Mouse (Mus musculus): ENCODE measurements around the gene Ift43. TPM values are rescaled to one million over a fixed set of nuclear protein-coding genes. Genes with fewer than 3 reads are reported as not detected.

Gene Ift43
- polyA plus RNA-seq, 1 experiment from 2014 or later, result 36.4 TPM

- no peak for ATAC-seq
- no peak overlapping the region for H3K4me3 ChIP-seq (ENCODE audit: low read depth, low read length)
- 79% methylated on average over 12 of the region's 12 CpGs for WGBS
Observed at GRCm38 (mm10) chr12:86074681-86075080, 7.7 kb upstream of the Ift43 start.

DNA sequence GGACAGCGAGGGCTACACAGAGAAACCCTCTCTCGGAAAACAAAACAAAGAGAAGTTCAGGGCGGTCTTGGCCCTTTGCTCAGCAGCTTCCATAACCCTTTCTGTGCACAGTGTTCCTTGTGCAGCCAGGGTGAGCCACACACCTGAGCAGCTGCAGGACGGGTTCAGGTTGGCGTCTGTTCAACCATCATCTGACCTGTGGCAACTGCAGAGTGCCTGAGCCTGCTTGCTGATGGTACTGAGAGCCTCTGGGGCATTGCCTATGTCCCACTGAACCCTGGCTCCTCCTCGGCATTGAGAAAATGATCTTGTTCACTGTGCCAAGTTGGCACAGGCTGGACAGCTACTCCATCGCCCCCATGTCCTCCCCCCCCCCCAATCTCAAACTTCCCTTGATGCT, 7.0 kb upstream of the Ift43 start:
- H3K27ac ChIP-seq (ENCODE audit: low read length), result no peak overlapping the region
- no peaks in the 10 kb centered on the region for H3K36me3 ChIP-seq (ENCODE audit: control insufficient read depth, insufficient read depth, low read length)
- no peak overlapping the region for H3K4me2 ChIP-seq (ENCODE audit: low read length)
- peaks cover 2% of the 10 kb centered on the region; the same call in 1 of the 2 replicates for H3K27me3 ChIP-seq (ENCODE audit: control insufficient read depth, insufficient read depth, low read depth, low read length)
- 92% methylated on average over 7 of the region's 7 CpGs for WGBS
- no peak for ATAC-seq
- H3K9ac ChIP-seq (ENCODE audit: low read depth, low read length), result no peak overlapping the region
- no peak overlapping the region for H3K4me3 ChIP-seq (ENCODE audit: low read depth, low read length)
- H3K9me3 ChIP-seq (replicated peaks; ENCODE audit: control insufficient read depth, low read length, poor library complexity, severe bottlenecking), result no peaks in the 10 kb centered on the region
- H3K4me1 ChIP-seq (ENCODE audit: control insufficient read depth, insufficient read depth, low read length), result peaks cover 15% of the 10 kb centered on the region

More at GRCm38 (mm10) chr12:86074681-86075080, 7.7 kb upstream of the Ift43 start:
- H3K4me1 ChIP-seq (ENCODE audit: control insufficient read depth, insufficient read depth, low read length), result peaks cover 15% of the 10 kb centered on the region
- H3K4me2 ChIP-seq (ENCODE audit: low read length), result no peak overlapping the region
- peaks cover 2% of the 10 kb centered on the region; the same call in 1 of the 2 replicates for H3K27me3 ChIP-seq (ENCODE audit: control insufficient read depth, insufficient read depth, low read depth, low read length)
- no peaks in the 10 kb centered on the region for H3K9me3 ChIP-seq (replicated peaks; ENCODE audit: control insufficient read depth, low read length, poor library complexity, severe bottlenecking)
- H3K9ac ChIP-seq (ENCODE audit: low read depth, low read length), result no peak overlapping the region
- no peak overlapping the region for H3K27ac ChIP-seq (ENCODE audit: low read length)
- H3K36me3 ChIP-seq (ENCODE audit: control insufficient read depth, insufficient read depth, low read length), result no peaks in the 10 kb centered on the region

GRCm38 (mm10) chr12:86076321-86076901, 5.9 kb upstream of the Ift43 start:
- peaks cover 15% of the 10 kb centered on the region for H3K4me1 ChIP-seq (ENCODE audit: control insufficient read depth, insufficient read depth, low read length)
- no peaks in the 10 kb centered on the region for H3K9me3 ChIP-seq (replicated peaks; ENCODE audit: control insufficient read depth, low read length, poor library complexity, severe bottlenecking)
- no peaks in the 10 kb centered on the region for H3K36me3 ChIP-seq (ENCODE audit: control insufficient read depth, insufficient read depth, low read length)
- WGBS, result 9% methylated on average over 13 of the region's 13 CpGs
- H3K4me3 ChIP-seq (ENCODE audit: low read depth, low read length), result no peak overlapping the region
- peaks cover 2% of the 10 kb centered on the region; the same call in 1 of the 2 replicates for H3K27me3 ChIP-seq (ENCODE audit: control insufficient read depth, insufficient read depth, low read depth, low read length)
- H3K4me2 ChIP-seq (ENCODE audit: low read length), result peak overlapping the region; percentile 31; the same call in 1 of the 2 replicates
- ATAC-seq, result no peak
- H3K9ac ChIP-seq (ENCODE audit: low read depth, low read length), result no peak overlapping the region
- no peak overlapping the region for H3K27ac ChIP-seq (ENCODE audit: low read length)

- H3K9ac ChIP-seq (ENCODE audit: low read depth, low read length), result no peak overlapping the region
- peaks cover 15% of the 10 kb centered on the region for H3K4me1 ChIP-seq (ENCODE audit: control insufficient read depth, insufficient read depth, low read length)
- ATAC-seq, result no peak
- H3K27me3 ChIP-seq (ENCODE audit: control insufficient read depth, insufficient read depth, low read depth, low read length), result peaks cover 2% of the 10 kb centered on the region; the same call in 1 of the 2 replicates
- H3K4me2 ChIP-seq (ENCODE audit: low read length), result peak overlapping the region; percentile 97; the same call in 1 of the 2 replicates
- WGBS, result 31% methylated on average over 8 of the region's 8 CpGs
- H3K27ac ChIP-seq (ENCODE audit: low read length), result no peak overlapping the region
- no peaks in the 10 kb centered on the region for H3K9me3 ChIP-seq (replicated peaks; ENCODE audit: control insufficient read depth, low read length, poor library complexity, severe bottlenecking)
- no peak overlapping the region for H3K4me3 ChIP-seq (ENCODE audit: low read depth, low read length)
- no peaks in the 10 kb centered on the region for H3K36me3 ChIP-seq (ENCODE audit: control insufficient read depth, insufficient read depth, low read length)
Observed at GRCm38 (mm10) chr12:86077322-86077721, 5.0 kb upstream of the Ift43 start.

- WGBS, result 27% methylated on average over 11 of the region's 11 CpGs
Observed at GRCm38 (mm10) chr12:86077736-86078135, 4.6 kb upstream of the Ift43 start.

DNA sequence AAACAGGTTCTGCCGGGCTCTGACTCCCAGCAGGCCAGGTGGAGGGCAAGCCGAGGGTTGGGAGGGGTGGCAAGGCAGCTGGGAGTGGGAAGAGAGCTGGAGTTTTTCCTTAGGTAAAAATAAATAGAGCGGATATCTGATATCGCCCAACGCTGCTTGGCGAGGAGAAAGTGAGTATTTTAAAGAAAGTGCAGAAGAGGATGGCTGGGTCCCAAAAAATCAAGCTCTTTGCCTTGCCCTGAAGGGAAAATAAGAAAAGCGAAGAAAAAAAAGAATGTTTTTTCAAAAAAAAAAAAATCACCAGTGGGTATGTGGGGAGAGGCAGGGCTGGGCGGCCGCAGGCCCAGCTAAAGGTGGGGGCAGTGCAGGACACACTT, 4.2 kb upstream of the Ift43 start:
- peaks cover 2% of the 10 kb centered on the region; the same call in 1 of the 2 replicates for H3K27me3 ChIP-seq (ENCODE audit: control insufficient read depth, insufficient read depth, low read depth, low read length)
- ATAC-seq, result no peak

More at GRCm38 (mm10) chr12:86077736-86078135, 4.6 kb upstream of the Ift43 start:
- H3K9me3 ChIP-seq (replicated peaks; ENCODE audit: control insufficient read depth, low read length, poor library complexity, severe bottlenecking), result no peaks in the 10 kb centered on the region
- H3K4me2 ChIP-seq (ENCODE audit: low read length), result peak overlapping the region; percentile 97
- peaks cover 15% of the 10 kb centered on the region for H3K4me1 ChIP-seq (ENCODE audit: control insufficient read depth, insufficient read depth, low read length)
- H3K4me3 ChIP-seq (ENCODE audit: low read depth, low read length), result peak overlapping the region; percentile 55
- peaks cover 2% of the 10 kb centered on the region; the same call in 1 of the 2 replicates for H3K27me3 ChIP-seq (ENCODE audit: control insufficient read depth, insufficient read depth, low read depth, low read length)
- H3K9ac ChIP-seq (ENCODE audit: low read depth, low read length), result no peak overlapping the region
- no peaks in the 10 kb centered on the region for H3K36me3 ChIP-seq (ENCODE audit: control insufficient read depth, insufficient read depth, low read length)
- no peak overlapping the region for H3K27ac ChIP-seq (ENCODE audit: low read length)
- ATAC-seq, result no peak

DNA sequence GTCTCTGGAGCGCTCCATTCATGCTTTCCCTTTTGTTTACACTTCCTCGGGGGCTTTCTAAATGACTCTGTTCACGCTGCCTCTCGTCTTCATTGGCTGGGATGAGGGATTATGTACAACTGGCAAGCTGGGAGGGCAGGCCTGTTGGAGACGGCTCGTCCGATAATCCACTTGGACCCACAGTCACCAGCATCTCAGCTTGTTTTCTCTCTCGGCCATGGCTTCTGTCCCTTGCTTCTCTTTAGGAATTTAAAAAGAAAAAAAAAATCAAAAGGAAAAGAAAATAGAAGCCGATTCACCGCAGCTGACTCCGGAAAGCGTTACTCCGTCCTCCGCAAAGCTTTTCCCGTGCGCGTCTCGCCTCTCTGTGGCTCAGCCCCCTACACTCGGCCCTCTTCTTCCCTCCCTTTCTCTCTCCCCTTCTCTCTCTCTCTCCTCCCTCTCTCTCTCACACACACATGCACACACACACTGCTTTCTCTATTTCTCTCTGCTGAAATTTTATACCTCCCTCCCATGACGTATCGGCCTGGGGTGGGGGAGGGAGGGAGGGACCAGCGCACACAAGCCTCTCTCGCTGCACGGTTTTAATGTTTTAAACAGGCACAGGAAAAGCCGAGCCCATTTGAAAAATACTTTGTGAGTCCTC, 3.7 kb upstream of the Ift43 start, which contains the start of gene Tgfb3:
Gene Tgfb3 (minus strand): TSS at position 489 of the 649 bp plus-strand sequence.
- peak within 1 kb of the TSS; percentile 43 for H3K27ac ChIP-seq (ENCODE audit: low read length)
- 0% methylated on average over 25 of the region's 25 CpGs for WGBS
- H3K27me3 ChIP-seq (ENCODE audit: control insufficient read depth, insufficient read depth, low read depth, low read length), result peaks cover 2% of the 10 kb centered on the region; the same call in 1 of the 2 replicates
- H3K4me1 ChIP-seq (ENCODE audit: control insufficient read depth, insufficient read depth, low read length), result peaks cover 21% of the 10 kb centered on the region
- ATAC-seq, result peak; percentile 47
- H3K36me3 ChIP-seq (ENCODE audit: control insufficient read depth, insufficient read depth, low read length), result no peaks in the 10 kb centered on the region
- peak within 1 kb of the TSS; percentile 97 for H3K4me2 ChIP-seq (ENCODE audit: low read length)
- H3K4me3 ChIP-seq (ENCODE audit: low read depth, low read length), result peak within 1 kb of the TSS; percentile 55
- no peaks in the 10 kb centered on the region for H3K9me3 ChIP-seq (replicated peaks; ENCODE audit: control insufficient read depth, low read length, poor library complexity, severe bottlenecking)
- peak within 1 kb of the TSS; percentile 70 for H3K9ac ChIP-seq (ENCODE audit: low read depth, low read length)

More for the DNA sequence above, 4.2 kb upstream of the Ift43 start:
- H3K36me3 ChIP-seq (ENCODE audit: control insufficient read depth, insufficient read depth, low read length), result no peaks in the 10 kb centered on the region
- WGBS, result 7% methylated on average over 9 of the region's 9 CpGs
- H3K9me3 ChIP-seq (replicated peaks; ENCODE audit: control insufficient read depth, low read length, poor library complexity, severe bottlenecking), result no peaks in the 10 kb centered on the region
- peaks cover 19% of the 10 kb centered on the region for H3K4me1 ChIP-seq (ENCODE audit: control insufficient read depth, insufficient read depth, low read length)
- H3K9ac ChIP-seq (ENCODE audit: low read depth, low read length), result peak overlapping the region; percentile 70
- peak overlapping the region; percentile 97 for H3K4me2 ChIP-seq (ENCODE audit: low read length)
- H3K4me3 ChIP-seq (ENCODE audit: low read depth, low read length), result peak overlapping the region; percentile 55
- no peak overlapping the region for H3K27ac ChIP-seq (ENCODE audit: low read length)

- Histone ChIP-seq H3K9ac (ENCODE audit: low read depth, low read length) (peak overlapping the region; percentile 70), H3K27me3 (ENCODE audit: control insufficient read depth, insufficient read depth, low read depth, low read length) (peaks cover 2% of the 10 kb centered on the region; the same call in 1 of the 2 replicates), H3K4me3 (ENCODE audit: low read depth, low read length) (peak overlapping the region; percentile 55), H3K4me1 (ENCODE audit: control insufficient read depth, insufficient read depth, low read length) (peaks cover 21% of the 10 kb centered on the region), H3K27ac (ENCODE audit: low read length) (peak overlapping the region; percentile 43), H3K4me2 (ENCODE audit: low read length) (peak overlapping the region; percentile 97), H3K9me3 (replicated peaks; ENCODE audit: control insufficient read depth, low read length, poor library complexity, severe bottlenecking) (no peaks in the 10 kb centered on the region), H3K36me3 (ENCODE audit: control insufficient read depth, insufficient read depth, low read length) (no peaks in the 10 kb centered on the region)
- WGBS, result under 1% methylated on average over 31 of the region's 31 CpGs
- peak; percentile 76 for ATAC-seq
Observed at GRCm38 (mm10) chr12:86079202-86079667, 3.1 kb upstream of the Ift43 start.

GRCm38 (mm10) chr12:86085873-86086272, 3.5 kb downstream of the Ift43 start:
- Histone ChIP-seq H3K27ac (ENCODE audit: low read length) (no peak overlapping the region), H3K36me3 (ENCODE audit: control insufficient read depth, insufficient read depth, low read length) (peaks cover 5% of the 10 kb centered on the region; the same call in 1 of the 2 replicates), H3K9me3 (replicated peaks; ENCODE audit: control insufficient read depth, low read length, poor library complexity, severe bottlenecking) (no peaks in the 10 kb centered on the region), H3K27me3 (ENCODE audit: control insufficient read depth, insufficient read depth, low read depth, low read length) (no peaks in the 10 kb centered on the region), H3K4me2 (ENCODE audit: low read length) (no peak overlapping the region), H3K9ac (ENCODE audit: low read depth, low read length) (no peak overlapping the region), H3K4me3 (ENCODE audit: low read depth, low read length) (no peak overlapping the region), H3K4me1 (ENCODE audit: control insufficient read depth, insufficient read depth, low read length) (peaks cover 6% of the 10 kb centered on the region)
- 95% methylated on average over 7 of the region's 7 CpGs for WGBS
- no peak for ATAC-seq

Measured in midbrain, embryonic 16.5 days (tissue).